Comparison of ENCODE assay signal across 10 mouse cellular contexts in genomic region chr4:139978716-139979115, GRCm38 (mm10). TPM values are rescaled to one million over a fixed set of nuclear protein-coding genes. Genes with fewer than 3 reads are reported as not detected.
A peak's percentile ranks its signal among the peaks of the same experiment; 100 is the strongest.
DNase-seq lines count a peak whose midpoint lies in the region; ATAC-seq lines count a peak whose summit lies in the region.
"Had no signal": no experiment of that assay in that cellular context is flagged by ENCODE, and none has a peak within 500 bp of the region (broad histone marks: within the 10 kb centered on the region; RNA-seq: fewer than 3 reads in every experiment).

No protein-coding gene starts in this region.

- H3K4me1 ChIP-seq in kidney, embryonic 15.5 days: peaks cover 53% of the 10 kb centered on the region
- H3K4me1 ChIP-seq in forebrain, embryonic 15.5 days: no peaks in the 10 kb centered on the region

- no peaks in the 10 kb centered on the region for H3K27me3 ChIP-seq in kidney, embryonic 15.5 days
- no peaks in the 10 kb centered on the region for H3K27me3 ChIP-seq in forebrain, embryonic 15.5 days

- DNase-seq in R1 (ENCODE audit: low read depth, low spot score): peak; percentile 70
- peak; percentile 40 for DNase-seq in embryo, embryonic 9.5 days (ENCODE audit: extremely low spot score)
- DNase-seq in lung, postnatal 36 days: peak; percentile 66
- no peak for DNase-seq in frontal cortex, adult 2 months (ENCODE audit: extremely low spot score in 1 of 2, low spot score in 1 of 2)
- DNase-seq: heart, postnatal 10 days; thymus, postnatal 36 days had no signal

- H3K27ac ChIP-seq in kidney, embryonic 15.5 days: peak overlapping the region; percentile 90
- H3K27ac ChIP-seq in forebrain, embryonic 15.5 days (replicated peaks): no peak overlapping the region
- H3K27ac ChIP-seq: midbrain, embryonic 12.5 days had no signal

- no peaks in the 10 kb centered on the region for H3K36me3 ChIP-seq in kidney, embryonic 15.5 days
- H3K36me3 ChIP-seq in forebrain, embryonic 15.5 days: no peaks in the 10 kb centered on the region
- H3K36me3 ChIP-seq: midbrain, embryonic 12.5 days had no signal

- 31% methylated on average over 5 of the region's 5 CpGs for WGBS in kidney, embryonic 15.5 days
- WGBS in forebrain, embryonic 15.5 days: 57% methylated on average over 5 of the region's 5 CpGs

- ATAC-seq in kidney, embryonic 15.5 days (replicated peaks; ENCODE audit: low FRiP score): peak; percentile 57
- ATAC-seq in granulocyte monocyte progenitor cell, adult 5-6 weeks (replicated peaks; ENCODE audit: poor library complexity, severe bottlenecking): no peak
- no peak for ATAC-seq in forebrain, embryonic 15.5 days (replicated peaks)

- H3K4me3 ChIP-seq in kidney, embryonic 15.5 days (replicated peaks): no peak overlapping the region
- H3K4me3 ChIP-seq in forebrain, embryonic 15.5 days: no peak overlapping the region
- H3K4me3 ChIP-seq: midbrain, embryonic 12.5 days had no signal

- no peaks in the 10 kb centered on the region for H3K9me3 ChIP-seq in kidney, embryonic 15.5 days (replicated peaks)
- no peaks in the 10 kb centered on the region for H3K9me3 ChIP-seq in forebrain, embryonic 15.5 days
- H3K9me3 ChIP-seq: midbrain, embryonic 12.5 days had no signal

- H3K4me2 ChIP-seq in kidney, embryonic 15.5 days: no peak overlapping the region
- no peak overlapping the region for H3K4me2 ChIP-seq in forebrain, embryonic 15.5 days (replicated peaks)
- H3K4me2 ChIP-seq: midbrain, embryonic 12.5 days had no signal

- no peak overlapping the region for H3K9ac ChIP-seq in kidney, embryonic 15.5 days
- no peak overlapping the region for H3K9ac ChIP-seq in forebrain, embryonic 15.5 days (replicated peaks)
- H3K9ac ChIP-seq: midbrain, embryonic 12.5 days had no signal

RNA-seq across cellular contexts. Expression of gene Klhdc7a, which starts 10.9 kb away (rescaled TPM):
- polyA plus RNA-seq in kidney, embryonic 15.5 days (2015; fragmentation: Nextera tagmentation; extraction: Ambion mirVana): 5.8 and 6.5 TPM in 2 replicates
- not detected in 2 replicates for total RNA-seq in granulocyte monocyte progenitor cell, adult 5-6 weeks (2014; fragmentation: Nextera tagmentation)
- not detected in 2 replicates for total RNA-seq in granulocyte monocyte progenitor cell, adult 5-6 weeks (2017)
- polyA plus RNA-seq in forebrain, embryonic 15.5 days (2015; fragmentation: Nextera tagmentation; extraction: Ambion mirVana): 0.28 and 0.33 TPM in 2 replicates
- 4.4 and 5.0 TPM in 2 replicates for polyA plus RNA-seq in frontal cortex, adult 2 months (2012; rRNA removed)

Comparison
In these comparisons a context has a peak if more than half of its experiments do, and no peak if none do; other contexts are left out.
1. DNase-seq: peak in R1 (single experiment), embryo, embryonic 9.5 days (single experiment) and lung, postnatal 36 days (single experiment); none in frontal cortex, adult 2 months (0 of 2).